Mouse (Mus musculus): ENCODE measurements at regions not wholly inside any gene's neighbourhood (a gene's known extent, or its start where the extent isn't known, plus 50 kb on each side); places are given as distances from the start of the nearest gene placed in this dataset.
"Not testable (repeated sequence)": the region's sequence is repeated elsewhere in the genome, so short reads cannot be mapped to it uniquely, and the experiment has no call there.

- no peaks in the 10 kb centered on the region for H3K27me3 ChIP-seq (ENCODE audit: insufficient read depth, low read length)
- ATAC-seq (ENCODE audit: insufficient read depth): no peak
- WGBS: 67% methylated on average over 5 of the region's 5 CpGs
- TF ChIP-seq CTCF (IDR thresholded peaks at IDR 0.05; ENCODE audit: low read depth): no peak
- no peaks in the 10 kb centered on the region for H3K36me3 ChIP-seq (ENCODE audit: insufficient read depth)
- no peak overlapping the region for H3K9ac ChIP-seq
- H3K4me3 ChIP-seq (ENCODE audit: low read depth, low read length): no peak overlapping the region
- no peak overlapping the region for H3K27ac ChIP-seq (ENCODE audit: low read depth)
- no peak overlapping the region for H3K4me2 ChIP-seq
- no peaks in the 10 kb centered on the region for H3K9me3 ChIP-seq (ENCODE audit: low read depth, low read length)
- 0 out of 2 replicates have a peak, but pooled peaks cover 4% of the 10 kb centered on the region for H3K4me1 ChIP-seq (ENCODE audit: insufficient read depth)
- DNase-seq: no peak
Measured at GRCm38 (mm10) chr3:21950571-21950970, 125.9 kb upstream of the Tbl1xr1 start.

GRCm38 (mm10) chr3:21951446-21952285, 124.8 kb upstream of the Tbl1xr1 start:
- no peaks in the 10 kb centered on the region for H3K27me3 ChIP-seq (ENCODE audit: insufficient read depth, low read length)
- ATAC-seq (ENCODE audit: insufficient read depth) (no peak), DNase-seq (no peak)
- 75% methylated on average over 13 of the region's 13 CpGs for WGBS
- no peak overlapping the region for H3K9ac ChIP-seq
- H3K36me3 ChIP-seq (ENCODE audit: insufficient read depth): no peaks in the 10 kb centered on the region
- no peak overlapping the region for H3K4me2 ChIP-seq
- H3K27ac ChIP-seq (ENCODE audit: low read depth): no peak overlapping the region
- TF ChIP-seq CTCF (IDR thresholded peaks at IDR 0.05; ENCODE audit: low read depth): no peak
- H3K4me3 ChIP-seq (ENCODE audit: low read depth, low read length): no peak overlapping the region
- H3K9me3 ChIP-seq (ENCODE audit: low read depth, low read length): no peaks in the 10 kb centered on the region
- H3K4me1 ChIP-seq (ENCODE audit: insufficient read depth): 0 out of 2 replicates have a peak, but pooled peaks cover 4% of the 10 kb centered on the region

GRCm38 (mm10) chr3:21952695-21953415, 123.6 kb upstream of the Tbl1xr1 start:
- peak overlapping the region; percentile 1; the same call in 1 of the 2 replicates for H3K27ac ChIP-seq (ENCODE audit: low read depth)
- no peak overlapping the region for H3K4me2 ChIP-seq
- ATAC-seq (ENCODE audit: insufficient read depth) (peak; percentile 72), DNase-seq (peak; percentile 65)
- no peak overlapping the region for H3K9ac ChIP-seq
- 0 out of 2 replicates have a peak, but pooled peaks cover 4% of the 10 kb centered on the region for H3K4me1 ChIP-seq (ENCODE audit: insufficient read depth)
- H3K27me3 ChIP-seq (ENCODE audit: insufficient read depth, low read length): no peaks in the 10 kb centered on the region
- TF ChIP-seq CTCF (IDR thresholded peaks at IDR 0.05; ENCODE audit: low read depth): no peak
- WGBS: 42% methylated on average over 8 of the region's 8 CpGs
- H3K9me3 ChIP-seq (ENCODE audit: low read depth, low read length): no peaks in the 10 kb centered on the region
- H3K36me3 ChIP-seq (ENCODE audit: insufficient read depth): no peaks in the 10 kb centered on the region
- H3K4me3 ChIP-seq (ENCODE audit: low read depth, low read length): no peak overlapping the region

GRCm38 (mm10) chr3:21953416-21953810, 123.0 kb upstream of the Tbl1xr1 start:
- Histone ChIP-seq H3K4me2 (no peak overlapping the region), H3K4me1 (ENCODE audit: insufficient read depth) (0 out of 2 replicates have a peak, but pooled peaks cover 4% of the 10 kb centered on the region), H3K9ac (no peak overlapping the region), H3K9me3 (ENCODE audit: low read depth, low read length) (no peaks in the 10 kb centered on the region), H3K4me3 (ENCODE audit: low read depth, low read length) (no peak overlapping the region), H3K27ac (ENCODE audit: low read depth) (0 out of 2 replicates have a peak overlapping the region, but pooled peaks have one; percentile 1), H3K36me3 (ENCODE audit: insufficient read depth) (no peaks in the 10 kb centered on the region), H3K27me3 (ENCODE audit: insufficient read depth, low read length) (no peaks in the 10 kb centered on the region)
- no peak for ATAC-seq (ENCODE audit: insufficient read depth)
- DNase-seq: no peak
- no peak for TF ChIP-seq CTCF (IDR thresholded peaks at IDR 0.05; ENCODE audit: low read depth)
- 87% methylated on average over 6 of the region's 6 CpGs for WGBS

GRCm38 (mm10) chr3:21955681-21956080, 120.8 kb upstream of the Tbl1xr1 start:
- Histone ChIP-seq H3K4me1 (ENCODE audit: insufficient read depth) (0 out of 2 replicates have a peak, but pooled peaks cover 4% of the 10 kb centered on the region), H3K27ac (ENCODE audit: low read depth) (no peak overlapping the region), H3K4me3 (ENCODE audit: low read depth, low read length) (no peak overlapping the region), H3K4me2 (no peak overlapping the region), H3K9me3 (ENCODE audit: low read depth, low read length) (no peaks in the 10 kb centered on the region), H3K36me3 (ENCODE audit: insufficient read depth) (no peaks in the 10 kb centered on the region), H3K9ac (no peak overlapping the region), H3K27me3 (ENCODE audit: insufficient read depth, low read length) (no peaks in the 10 kb centered on the region)
- no peak for TF ChIP-seq CTCF (IDR thresholded peaks at IDR 0.05; ENCODE audit: low read depth)
- ATAC-seq (ENCODE audit: insufficient read depth) (no peak), DNase-seq (no peak)
- WGBS: 55% methylated on average over 2 of the region's 2 CpGs

- H3K36me3 ChIP-seq (ENCODE audit: insufficient read depth); H3K27me3 ChIP-seq (ENCODE audit: insufficient read depth, low read length); H3K4me2 ChIP-seq; ATAC-seq (ENCODE audit: insufficient read depth); H3K9ac ChIP-seq; DNase-seq; H3K27ac ChIP-seq (ENCODE audit: low read depth); H3K4me1 ChIP-seq (ENCODE audit: insufficient read depth); H3K4me3 ChIP-seq (ENCODE audit: low read depth, low read length); H3K9me3 ChIP-seq (ENCODE audit: low read depth, low read length): not testable (repeated sequence)
- WGBS: 46% methylated on average over 6 of the region's 6 CpGs
Measured at GRCm38 (mm10) chr3:21957105-21957504, 119.3 kb upstream of the Tbl1xr1 start.
